Mouse (Mus musculus) left cerebral cortex, postnatal 14 days (tissue): ENCODE measurements at regions not wholly inside any gene's neighbourhood (a gene's known extent, or its start where the extent isn't known, plus 50 kb on each side); places are given as distances from the start of the nearest gene placed in this dataset.
"Not testable (repeated sequence)": the region's sequence is repeated elsewhere in the genome, so short reads cannot be mapped to it uniquely, and the experiment has no call there.

Experiments
- DNase-seq, 2 experiments: peaks; one replicate each; pipeline ENCODE4 v3.0.0; 2021 to 2022; ENCODE audit warnings: low spot score in 2 of 2, mixed read lengths in 1 of 2
- intact Hi-C: fragments of 180-260 bp; cut with DNase I; formaldehyde crosslinking; loops from one replicate; pipeline ENCODE4 v1.15.1; 2025

DNA sequence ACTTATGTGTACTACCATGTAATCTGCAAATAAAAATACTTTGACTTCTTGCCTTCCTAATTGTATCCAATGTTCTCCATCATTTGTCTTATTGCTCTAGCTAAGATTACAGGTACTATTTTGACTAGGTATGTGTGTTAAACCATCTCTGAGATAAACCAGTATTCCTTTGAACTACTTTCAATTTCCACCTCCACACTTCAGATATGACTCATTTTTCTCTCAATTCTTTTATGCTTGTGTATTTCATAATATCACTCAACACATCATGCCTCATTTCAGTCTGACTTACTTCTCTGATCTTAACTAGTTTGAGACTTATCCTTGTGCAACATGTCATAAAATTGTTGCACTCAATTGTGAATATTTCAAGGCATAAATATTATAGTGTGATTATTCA lies 388.9 kb downstream of the Arl4a start:
- intact Hi-C loops: no loop called here
- no peak for DNase-seq

DNA sequence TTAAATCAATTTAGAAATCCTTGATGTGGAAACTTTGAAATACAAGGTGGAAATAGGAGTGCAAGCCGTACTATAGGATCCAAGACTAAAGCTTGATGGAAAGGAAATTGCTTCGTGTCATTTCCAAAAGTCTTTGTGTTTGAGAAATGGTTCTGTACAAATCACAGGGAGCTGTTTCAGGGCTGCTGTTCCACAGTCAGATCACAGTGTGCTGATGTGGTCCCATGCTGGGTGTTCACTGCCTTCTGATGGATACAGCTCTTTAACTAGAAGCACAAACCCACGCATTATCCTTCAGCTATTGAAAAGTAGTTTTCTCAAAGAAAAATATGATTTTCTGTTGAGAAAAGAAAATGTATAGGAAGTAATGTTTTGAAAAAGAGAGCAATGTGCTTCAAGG lies 391.3 kb downstream of the Arl4a start:
- intact Hi-C loops: no loop called here
- DNase-seq: no peak

DNA sequence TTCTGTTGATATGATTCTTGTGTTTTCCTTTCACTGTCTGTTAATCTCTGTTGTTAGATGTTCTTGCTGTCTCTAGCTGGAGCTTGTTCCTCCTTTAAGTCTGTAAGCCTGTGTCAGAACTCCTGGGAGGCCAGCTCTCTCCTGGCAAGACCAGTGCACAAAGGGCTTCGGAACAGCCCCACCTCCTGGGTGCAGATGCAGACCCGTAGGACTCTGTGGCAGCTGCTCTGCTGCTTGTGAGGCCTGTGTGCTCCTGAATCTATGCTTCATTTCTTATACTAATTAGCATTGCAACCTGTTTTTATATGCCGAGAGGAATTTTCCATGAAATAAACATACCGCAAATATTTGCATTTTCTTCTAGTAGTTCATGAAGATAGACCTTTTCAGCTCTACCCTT lies 392.2 kb downstream of the Arl4a start:
- intact Hi-C loops: no loop called here
- DNase-seq: no peak

DNA sequence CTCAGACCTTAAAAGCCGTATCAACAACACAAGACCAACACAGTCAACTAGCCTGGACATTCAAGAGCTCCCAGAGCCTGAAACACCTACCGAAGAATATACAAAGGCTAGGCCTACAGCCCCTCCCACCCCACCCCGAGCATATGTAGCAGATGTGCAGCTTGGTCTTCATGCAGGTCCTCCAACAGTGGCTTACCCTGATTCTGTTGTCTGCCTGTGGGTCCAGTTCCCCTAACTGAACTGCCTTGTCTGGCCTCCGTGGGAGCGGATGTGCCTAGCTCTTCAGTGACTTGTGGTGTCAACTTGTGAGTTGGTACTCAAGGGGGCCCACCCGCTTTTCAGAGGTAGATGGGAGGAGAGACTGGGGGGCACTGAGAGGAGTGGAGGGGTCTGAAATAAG lies 398.6 kb downstream of the Arl4a start:
- intact Hi-C loops: no loop called here
- DNase-seq: no peak

DNA sequence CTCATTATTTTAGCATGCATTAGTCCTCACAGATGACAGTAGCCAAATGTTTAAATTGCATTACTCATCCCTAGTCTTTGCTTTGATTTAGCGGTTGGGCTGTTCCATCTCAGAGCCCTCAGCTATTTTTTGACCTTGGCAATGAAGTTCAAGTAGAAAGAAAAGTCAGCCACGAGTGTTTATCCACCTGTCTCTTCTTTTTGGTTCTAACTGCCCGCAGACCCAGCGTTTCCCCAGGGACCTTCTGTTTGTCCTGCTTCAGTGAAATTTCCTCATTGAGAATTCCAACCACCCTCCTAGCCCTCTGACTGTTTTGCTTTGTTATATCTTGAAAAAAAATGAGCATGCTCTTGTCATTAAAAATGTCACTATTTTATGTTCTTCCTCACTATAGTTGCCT lies 403.5 kb downstream of the Arl4a start:
- no peak for DNase-seq
- intact Hi-C loops: no loop called here

DNA sequence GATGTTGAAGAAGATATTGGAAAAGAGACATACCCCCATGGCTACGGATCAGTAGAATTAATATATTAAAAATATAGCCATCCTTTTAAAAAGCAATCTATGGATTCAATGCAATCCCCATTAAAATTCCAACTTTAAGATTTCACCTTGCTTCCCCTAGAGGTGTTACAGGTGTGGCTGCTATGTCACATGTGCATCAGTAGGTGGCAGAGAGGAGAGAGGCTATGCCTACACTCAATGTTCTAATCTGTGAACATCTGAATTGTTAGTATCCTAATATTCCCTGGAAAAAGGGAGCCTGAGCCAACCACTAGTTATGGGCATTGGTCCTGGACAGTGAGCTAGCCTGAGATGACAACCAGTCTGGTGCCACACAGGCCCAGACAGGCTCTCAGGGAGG lies 416.6 kb downstream of the Arl4a start:
- DNase-seq: no peak
- intact Hi-C loops: no loop called here

DNA sequence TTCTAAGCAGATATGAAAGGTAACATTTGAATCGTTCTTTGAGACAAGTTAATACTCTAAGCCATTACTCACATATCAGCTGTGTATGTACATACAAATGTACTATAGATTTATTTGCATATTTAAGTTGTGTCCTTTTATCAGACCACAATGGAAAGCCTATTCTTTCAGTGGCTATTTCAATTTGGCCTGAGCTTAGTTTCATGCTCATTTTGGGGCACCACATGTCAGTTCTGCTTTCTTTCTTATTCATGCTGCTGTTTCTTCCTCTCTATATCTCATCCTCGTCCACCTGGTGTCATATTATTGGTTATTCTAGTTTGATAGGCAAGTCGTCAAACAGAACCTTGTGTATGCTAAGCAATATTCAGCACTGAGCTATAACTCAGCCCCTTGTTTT lies 432.5 kb downstream of the Arl4a start:
- intact Hi-C loops: no loop called here
- DNase-seq: no peak

DNA sequence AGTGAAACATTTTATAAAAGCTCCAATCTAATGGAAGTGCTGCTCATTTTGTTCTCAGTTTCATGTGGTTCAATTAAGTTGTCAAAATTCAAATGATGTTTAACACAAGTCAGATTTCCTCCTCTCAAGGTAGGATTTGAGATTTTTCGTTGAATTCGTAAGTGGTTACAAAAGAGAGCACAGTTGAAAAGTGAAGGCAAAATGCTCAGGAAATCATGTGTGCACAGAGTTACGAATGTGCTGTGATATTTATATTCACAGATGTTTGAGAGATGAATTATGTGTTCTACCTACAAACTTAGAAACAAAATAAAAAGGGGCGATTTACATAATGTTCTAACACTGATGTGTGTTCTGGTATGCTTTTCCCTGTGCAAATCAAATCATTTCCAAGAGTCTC lies 433.1 kb downstream of the Arl4a start:
- intact Hi-C loops: no loop called here
- no peak for DNase-seq

DNA sequence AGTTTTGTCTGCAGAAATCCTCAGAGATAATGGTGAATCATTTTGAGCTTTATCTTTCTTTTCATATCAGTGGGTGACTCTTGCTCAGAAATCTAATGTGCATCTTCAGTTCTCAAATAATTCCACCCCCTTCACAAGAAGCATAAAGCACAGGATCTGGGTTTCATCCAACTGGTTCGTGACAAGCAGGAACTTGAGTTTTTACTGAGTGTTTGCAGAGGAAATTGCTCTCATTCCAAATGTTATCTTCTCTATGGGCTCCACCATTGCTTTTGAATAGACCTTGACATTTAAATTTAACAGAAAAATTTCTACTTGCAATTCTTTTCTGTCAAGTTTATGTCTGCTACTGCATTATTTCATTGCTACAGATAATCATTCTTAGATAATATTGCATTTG lies 443.1 kb downstream of the Arl4a start:
- DNase-seq: peak in 1 of 2 experiments; percentile 6
- intact Hi-C loops: no loop called here

DNA sequence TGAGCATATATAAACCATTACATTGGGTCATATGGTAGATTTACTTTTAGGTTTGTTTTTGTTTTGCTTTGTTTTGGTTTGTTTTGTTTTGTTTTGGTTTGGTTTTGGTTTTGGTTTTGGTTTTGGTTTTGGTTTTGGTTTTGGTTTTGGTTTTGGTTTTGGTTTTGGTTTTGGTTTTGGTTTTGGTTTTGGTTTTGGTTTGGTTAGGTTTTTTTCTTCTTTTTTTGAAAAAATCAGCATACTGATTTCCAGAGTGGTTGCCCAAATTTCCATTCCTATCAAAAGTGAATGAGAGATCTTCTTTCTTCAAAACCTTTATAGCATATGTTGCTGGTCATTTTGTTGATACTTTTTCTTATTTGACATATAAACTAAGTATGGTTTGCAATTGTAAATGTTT lies 444.0 kb downstream of the Arl4a start:
- not testable (repeated sequence) for DNase-seq

DNA sequence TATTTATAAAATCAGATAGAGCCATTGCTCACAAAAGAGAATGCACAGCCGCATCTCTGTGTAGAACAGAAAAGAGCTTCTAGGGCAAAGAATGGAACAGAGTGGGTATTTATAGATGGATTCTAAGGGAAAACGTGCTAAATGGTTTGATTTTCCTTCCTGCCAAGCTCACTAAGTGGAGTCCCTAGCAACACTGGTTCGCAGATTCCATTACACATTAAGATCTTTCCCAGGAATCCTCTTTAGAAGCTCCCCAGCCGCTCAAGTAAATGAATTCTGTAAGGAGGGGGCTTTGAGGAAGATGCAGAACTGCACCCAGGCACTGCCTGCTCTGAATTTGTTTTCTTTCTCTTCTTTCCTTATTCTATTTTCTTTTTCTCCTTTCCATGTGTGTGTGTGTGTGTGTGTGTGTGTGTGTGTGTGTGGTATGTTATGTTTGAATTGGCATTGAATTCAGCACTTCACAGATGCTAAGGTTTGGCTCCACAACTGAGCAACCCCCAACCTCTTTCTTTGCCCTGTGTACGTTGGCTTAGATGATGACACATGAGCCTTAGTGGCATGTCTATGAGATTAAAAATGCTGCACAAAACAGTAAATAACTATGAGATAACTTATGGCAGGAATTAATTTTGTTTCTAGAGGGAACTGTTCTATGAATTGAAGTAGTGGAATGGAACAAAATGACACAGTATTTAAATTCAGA lies 450.5 kb downstream of the Arl4a start:
- DNase-seq: peak; percentile 37 to 54
- intact Hi-C loops: no loop called here

More for the DNA sequence above, 444.0 kb downstream of the Arl4a start:
- intact Hi-C loops: not testable (repeated sequence)

DNA sequence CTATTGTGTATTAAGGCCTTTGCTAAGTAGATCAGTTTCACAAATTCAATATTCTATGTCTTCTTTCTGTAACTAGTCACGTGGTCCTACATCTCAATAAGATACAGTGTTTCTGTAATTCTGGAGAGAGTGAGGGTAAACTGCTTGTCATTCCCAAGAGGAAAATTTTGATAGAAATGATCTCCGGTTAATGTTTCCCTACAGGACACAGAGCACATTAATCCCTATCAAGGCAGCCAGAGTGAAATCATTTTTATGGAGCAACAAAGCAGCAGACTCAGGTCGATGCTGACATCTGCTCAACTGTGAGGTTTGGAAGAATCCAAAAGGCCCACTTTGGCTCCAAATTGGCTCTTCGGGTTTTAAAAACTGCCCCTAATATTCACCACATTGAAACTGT lies 451.7 kb downstream of the Arl4a start:
- DNase-seq: no peak
- intact Hi-C loops: no loop called here

DNA sequence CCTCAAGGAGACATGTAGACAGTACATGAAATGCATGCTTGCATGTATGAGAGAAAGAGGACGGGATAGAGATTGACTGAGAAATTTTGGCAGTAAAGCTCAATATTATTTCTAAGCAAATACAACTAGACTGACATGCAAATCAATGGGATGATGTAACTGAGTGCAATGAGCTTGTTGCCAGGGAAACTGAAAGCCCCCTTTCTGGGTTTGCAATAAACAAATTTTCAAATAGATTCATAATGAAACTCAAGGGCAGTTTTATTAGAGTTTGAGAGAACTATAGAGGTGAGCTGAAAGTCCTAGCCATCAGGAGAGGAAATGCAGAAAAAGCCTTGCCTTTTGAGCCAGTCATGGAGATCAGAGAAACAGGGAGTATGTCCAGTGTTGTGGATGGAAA lies 460.2 kb downstream of the Arl4a start:
- no peak for DNase-seq
- intact Hi-C loops: no loop called here

DNA sequence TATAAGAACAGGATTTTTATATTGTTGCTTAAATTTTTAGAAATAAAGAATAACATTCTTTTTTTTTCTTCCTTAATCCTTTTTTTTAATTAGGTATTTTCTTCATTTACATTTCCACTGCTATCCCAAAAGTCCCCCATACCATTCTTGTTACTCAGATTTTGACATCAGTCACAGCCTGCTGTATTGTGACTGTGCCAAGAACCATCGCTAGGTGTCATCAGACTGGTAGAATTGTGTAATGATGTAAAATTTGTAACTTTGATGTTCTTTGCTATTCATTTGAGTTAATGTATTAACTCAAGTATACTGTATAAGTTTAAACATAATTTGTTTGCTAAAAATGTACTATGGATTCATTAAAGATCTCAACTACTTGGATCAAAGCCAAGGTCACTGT lies 465.0 kb downstream of the Arl4a start:
- intact Hi-C loops: no loop called here
- no peak for DNase-seq

DNA sequence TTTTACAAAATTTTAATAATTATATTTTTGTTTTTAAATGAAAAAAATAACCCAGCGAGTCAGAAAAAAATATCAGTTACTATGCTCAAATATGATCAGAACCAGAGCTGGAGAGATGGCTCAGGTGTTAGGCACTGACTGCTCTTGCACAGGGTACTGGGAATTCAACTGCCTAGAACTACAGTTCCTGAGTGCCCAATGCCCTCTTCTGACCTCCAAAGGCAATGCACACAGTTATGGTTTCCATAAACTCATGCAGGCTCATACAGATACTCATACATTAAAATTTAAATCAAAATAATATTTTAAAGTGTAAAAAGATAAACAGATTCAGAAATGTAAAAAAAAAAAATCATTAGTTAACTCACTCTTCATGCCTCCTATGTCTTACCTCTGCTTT lies 465.7 kb downstream of the Arl4a start:
- intact Hi-C loops: no loop called here
- DNase-seq: no peak

DNA sequence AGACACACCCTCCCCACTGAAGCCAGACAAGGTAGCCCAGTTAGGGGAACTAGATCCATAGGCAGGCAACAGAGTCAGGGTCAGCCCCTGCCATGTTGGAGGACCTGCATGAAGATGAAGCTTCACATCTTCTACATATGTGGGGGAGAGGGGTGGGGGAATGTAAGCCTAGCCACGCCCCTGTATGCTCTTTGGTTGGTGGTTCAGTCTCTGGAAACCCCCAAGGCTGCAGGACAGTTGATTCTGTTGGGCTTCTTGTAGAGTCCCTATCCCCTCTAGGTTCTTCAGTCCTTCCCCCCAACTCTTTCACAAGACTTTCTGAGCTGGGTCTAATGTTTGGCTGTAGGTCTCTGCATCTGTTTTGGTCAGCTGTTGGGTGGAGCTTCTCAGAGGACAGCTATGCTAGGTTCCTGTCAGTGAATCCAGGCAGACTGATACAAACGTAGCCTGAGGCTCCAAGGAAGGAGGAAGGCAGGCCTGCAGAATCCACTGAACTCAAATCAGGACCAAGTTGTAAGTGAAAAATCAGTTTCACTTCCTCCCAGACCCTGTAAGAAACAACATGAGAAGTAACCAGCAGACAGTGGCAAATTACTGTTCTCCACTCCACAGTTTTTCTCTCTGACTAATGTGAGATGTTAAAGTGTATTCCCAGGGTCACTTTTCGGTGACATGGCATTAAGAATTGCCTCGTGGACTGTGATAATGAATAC lies 476.9 kb downstream of the Arl4a start:
- intact Hi-C loops: no loop called here
- DNase-seq: no peak

DNA sequence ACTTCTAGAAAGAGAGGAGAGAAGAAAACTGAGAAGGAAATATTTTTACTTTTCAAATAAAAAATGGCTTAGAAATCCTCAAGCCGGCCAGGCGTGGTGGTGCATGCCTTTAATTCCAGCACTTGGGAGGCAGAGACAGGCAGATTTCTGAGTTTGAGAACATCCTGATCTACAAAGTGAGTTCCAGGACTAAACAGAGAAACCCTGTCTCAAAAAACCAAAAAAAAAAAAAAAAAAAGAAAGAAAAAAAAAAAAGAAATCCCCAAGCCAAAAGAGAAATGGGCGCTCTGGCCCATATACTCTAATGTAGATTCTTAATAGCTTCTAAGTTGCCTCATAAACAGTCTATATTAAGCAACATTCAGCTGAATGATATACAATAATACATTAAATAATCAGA lies 479.3 kb downstream of the Arl4a start:
- no peak for DNase-seq
- intact Hi-C loops: no loop called here

DNA sequence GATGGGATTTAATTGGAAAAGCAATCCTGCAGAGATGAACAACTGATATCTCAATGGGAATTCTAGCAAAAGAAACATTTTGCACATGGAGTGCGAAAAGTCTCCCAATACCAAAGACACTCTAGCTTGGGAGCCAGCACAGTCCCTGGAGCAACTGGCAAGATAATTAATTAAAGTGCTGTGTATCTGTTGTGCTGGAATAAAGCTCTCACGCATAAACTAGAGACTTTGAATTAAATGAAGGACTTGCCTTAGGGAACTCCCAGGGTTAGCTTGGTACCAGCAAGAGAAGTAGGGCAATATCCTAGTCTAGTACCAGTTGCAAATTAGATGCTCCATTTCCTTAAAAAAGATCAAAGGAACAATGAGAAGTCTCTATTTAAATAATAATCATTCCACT lies 501.5 kb downstream of the Arl4a start:
- intact Hi-C loops: no loop called here

DNA sequence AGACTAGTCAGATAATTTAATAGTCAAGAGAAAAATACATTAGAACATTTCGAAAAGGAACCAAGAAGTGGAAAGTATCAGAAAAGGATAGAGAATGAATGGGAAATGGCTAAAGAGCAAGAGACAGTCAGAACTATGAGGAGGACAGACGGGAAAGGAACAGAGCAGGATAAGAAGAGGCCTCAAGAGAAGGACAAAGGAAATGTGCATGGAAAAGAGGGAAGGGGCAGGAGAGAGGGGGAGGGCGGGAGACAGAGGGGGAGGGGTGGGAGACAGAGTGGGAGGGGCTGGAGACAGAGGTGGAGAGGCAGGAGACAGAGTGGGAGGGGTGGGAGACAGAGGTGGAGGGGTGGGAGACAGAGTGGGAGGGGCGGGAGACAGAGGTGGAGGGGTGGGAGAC lies 509.7 kb downstream of the Arl4a start:
- intact Hi-C loops: no loop called here
- no peak for DNase-seq

More for the DNA sequence above, 501.5 kb downstream of the Arl4a start:
- no peak for DNase-seq

DNA sequence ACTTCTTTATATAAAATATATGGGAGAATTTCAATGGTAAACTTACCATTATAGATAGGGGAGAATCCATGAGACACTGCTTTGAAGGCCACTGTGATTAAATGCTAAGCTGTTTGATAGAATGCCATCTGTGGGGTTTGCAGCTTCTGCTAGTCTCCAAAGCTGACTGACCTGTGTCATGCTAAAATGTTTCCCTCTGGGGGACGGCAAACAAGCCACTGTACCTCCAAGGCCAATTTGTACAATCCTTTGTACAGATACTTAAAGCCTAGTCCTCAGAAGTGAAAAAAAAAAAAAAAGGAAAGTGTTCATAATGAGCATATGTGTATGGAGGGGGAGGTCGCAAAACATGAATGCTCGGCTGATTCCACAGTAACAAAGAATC lies 510.6 kb downstream of the Arl4a start:
- intact Hi-C loops: no loop called here
- DNase-seq: no peak

DNA sequence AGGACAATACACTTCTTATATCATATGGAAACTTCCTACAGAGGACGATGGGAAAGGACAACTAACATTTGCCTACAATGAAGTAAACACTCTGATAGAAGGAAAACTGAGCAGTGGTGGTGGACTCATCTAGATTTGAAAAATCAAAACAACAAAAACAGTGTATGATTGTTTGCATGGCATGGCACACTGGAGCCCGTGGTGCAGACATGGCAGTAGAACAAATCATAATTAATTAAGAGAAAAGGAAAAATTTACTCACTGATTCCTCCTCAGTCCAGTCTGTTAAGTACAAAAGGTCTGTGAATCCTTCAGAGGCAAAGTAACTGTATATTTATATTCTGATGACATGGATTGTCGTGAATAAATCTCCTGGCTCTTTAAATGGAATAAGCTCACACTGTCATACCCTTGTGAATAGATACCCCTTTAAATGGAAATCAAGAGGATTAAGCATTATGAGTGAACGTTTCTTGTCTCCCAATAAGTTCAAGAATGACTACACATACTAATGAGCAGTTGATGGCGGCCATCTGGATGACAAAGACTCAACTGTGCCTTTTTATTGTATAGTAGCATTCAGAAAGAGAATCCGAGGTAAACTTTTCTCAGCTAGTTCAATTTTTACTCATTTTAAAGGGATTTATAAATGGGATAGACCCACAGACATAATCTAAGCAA lies 511.1 kb downstream of the Arl4a start:
- no peak for DNase-seq
- intact Hi-C loops: no loop called here
